In the genomic region with DNA sequence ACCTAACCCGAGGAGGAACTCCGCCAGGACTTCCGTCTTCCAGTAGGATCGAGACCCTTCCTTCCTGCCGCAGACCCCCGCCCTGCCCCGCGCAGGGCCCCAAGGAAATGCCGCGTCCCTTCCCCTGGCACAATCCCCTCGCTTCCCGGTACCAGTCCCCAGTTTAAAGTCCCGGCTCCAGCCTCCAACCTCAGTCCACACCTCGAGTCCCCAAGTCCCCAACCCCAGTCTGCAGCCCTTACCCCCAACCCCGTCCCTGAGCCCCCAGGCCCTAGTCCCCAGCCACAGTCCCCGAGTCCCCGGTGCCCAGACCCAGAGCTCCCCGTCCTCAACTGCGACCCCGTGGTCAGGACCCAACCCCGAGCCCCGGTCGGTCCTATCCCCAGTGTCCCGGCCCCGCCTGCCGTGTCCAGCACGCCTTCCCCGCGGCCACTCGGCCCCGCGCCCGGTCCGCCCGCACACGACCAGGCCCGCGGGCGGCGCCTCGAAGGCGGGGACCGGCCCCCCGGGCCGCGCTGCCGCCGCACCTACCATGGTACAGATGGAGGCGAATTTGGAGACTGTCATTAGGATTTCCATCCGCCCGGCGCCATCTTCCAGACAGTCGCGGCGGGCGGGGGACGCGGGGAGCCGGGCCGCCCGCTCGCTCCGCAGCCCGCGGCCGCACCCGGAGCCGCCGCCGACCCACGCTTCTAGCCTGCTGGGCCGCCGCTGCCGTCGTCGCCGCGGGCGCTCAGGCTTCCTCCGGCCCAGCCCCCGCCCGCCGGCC, we compare ENCODE assay signal across 1 mouse cellular context.
TF ChIP-seq lines count a peak whose summit lies in the region.

No protein-coding gene starts in this region.

TF ChIP-seq in ES-E14, 5 proteins besides CTCF, POLR2A, EP300 and RAD21:
- no peak for TF ChIP-seq ZC3H11A (IDR thresholded peaks at IDR 0.05; ENCODE audit: borderline replicate concordance, low read depth, low read length)
- no peak for TF ChIP-seq MAFK (IDR thresholded peaks at IDR 0.05; ENCODE audit: insufficient read depth, low read depth, low read length)
- no peak for TF ChIP-seq CHD2 (IDR thresholded peaks at IDR 0.05; ENCODE audit: low read depth, low read length)
- no peak for TF ChIP-seq ZNF384 (IDR thresholded peaks at IDR 0.05; ENCODE audit: low read depth, low read length)
- TF ChIP-seq HCFC1 (IDR thresholded peaks at IDR 0.05; ENCODE audit: borderline replicate concordance, insufficient read depth, low read length), result no peak
